Comparison of ENCODE assay signal across 34 mouse cellular contexts in the genomic region with DNA sequence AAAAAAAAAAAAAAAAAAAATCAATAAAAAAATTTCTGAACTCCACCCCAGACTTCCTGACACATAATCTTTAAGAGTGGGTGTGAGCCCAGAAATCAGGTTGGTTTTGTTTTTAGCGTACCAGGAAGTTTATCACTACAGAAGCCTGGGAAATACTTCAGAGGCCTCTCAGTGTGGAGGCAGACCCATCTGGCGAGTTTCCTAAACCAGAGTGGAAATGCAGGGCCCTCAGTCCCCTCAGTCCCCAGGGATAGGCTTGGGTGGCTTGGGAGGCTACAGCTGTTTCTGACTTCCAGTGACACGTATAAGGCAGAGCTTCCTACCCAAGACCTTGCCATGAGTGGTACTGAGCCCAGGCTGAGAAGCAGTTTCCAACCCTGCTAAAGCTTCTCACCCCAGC. TPM values are rescaled to one million over a fixed set of nuclear protein-coding genes. Genes with fewer than 3 reads are reported as not detected.
A peak's percentile ranks its signal among the peaks of the same experiment; 100 is the strongest.
DNase-seq lines count a peak whose midpoint lies in the region; ATAC-seq and TF ChIP-seq lines count a peak whose summit lies in the region.
"Had no signal": no experiment of that assay in that cellular context is flagged by ENCODE, and none has a peak within 500 bp of the region (broad histone marks: within the 10 kb centered on the region; RNA-seq: fewer than 3 reads in every experiment).

No protein-coding gene starts in this region.

- H3K9ac ChIP-seq in lung, postnatal 0 days (replicated peaks; ENCODE audit: low read depth) = no peak overlapping the region
- H3K9ac ChIP-seq: embryonic facial prominence, embryonic 15.5 days; hindbrain, embryonic 14.5 days; liver, embryonic 14.5 days; midbrain, embryonic 15.5 days; neural tube, embryonic 13.5 days had no signal

- no peak for TF ChIP-seq CTCF in gastrocnemius, adult 2 months (IDR thresholded peaks at IDR 0.05)
- no peak for TF ChIP-seq CTCF in lung, postnatal 0 days (IDR thresholded peaks at IDR 0.05)
- no peak for TF ChIP-seq CTCF in lung, adult 2 months (IDR thresholded peaks at IDR 0.05; ENCODE audit: insufficient read depth, low read length)

- WGBS in lung, postnatal 0 days = 33% methylated on average over 3 of the region's 3 CpGs
- WGBS in lung, adult 2 months = 53% methylated on average over 3 of the region's 3 CpGs

- no peak overlapping the region for H3K4me2 ChIP-seq in lung, postnatal 0 days (replicated peaks; ENCODE audit: low read depth, low read length)
- H3K4me2 ChIP-seq: embryonic facial prominence, embryonic 15.5 days; hindbrain, embryonic 14.5 days; midbrain, embryonic 15.5 days; neural tube, embryonic 13.5 days had no signal

- no peaks in the 10 kb centered on the region for H3K9me3 ChIP-seq in lung, postnatal 0 days (ENCODE audit: low read length)
- H3K9me3 ChIP-seq: embryonic facial prominence, embryonic 15.5 days; midbrain, embryonic 15.5 days; neural tube, embryonic 13.5 days had no signal

- H3K4me1 ChIP-seq in lung, postnatal 0 days (ENCODE audit: insufficient read depth, low read depth, low read length) = peaks cover 5% of the 10 kb centered on the region; the same call in 1 of the 2 replicates
- peaks cover 4% of the 10 kb centered on the region for H3K4me1 ChIP-seq in lung, adult 2 months (ENCODE audit: control insufficient read depth, insufficient read depth, low read length)

- peak overlapping the region; percentile 51; the same call in 1 of the 2 replicates for H3K27ac ChIP-seq in gastrocnemius, adult 2 months
- H3K27ac ChIP-seq in lung, postnatal 0 days (ENCODE audit: low read length) = peak overlapping the region; percentile 33
- H3K27ac ChIP-seq: embryonic facial prominence, embryonic 15.5 days; heart, adult 2 months; hindbrain, embryonic 14.5 days; liver, embryonic 14.5 days; macrophage; midbrain, embryonic 15.5 days; neural tube, embryonic 13.5 days had no signal

- H3K4me3 ChIP-seq in gastrocnemius, adult 2 months = no peak overlapping the region
- H3K4me3 ChIP-seq in lung, postnatal 0 days (ENCODE audit: low read depth, low read length) = no peak overlapping the region
- H3K4me3 ChIP-seq in lung, adult 2 months (replicated peaks; ENCODE audit: extremely low read depth, low read depth, low read length) = no peak overlapping the region
- H3K4me3 ChIP-seq: embryonic facial prominence, embryonic 15.5 days; heart, adult 2 months; midbrain, embryonic 15.5 days; myocyte; neural tube, embryonic 13.5 days had no signal

- no peak for ATAC-seq in lung, postnatal 0 days
- ATAC-seq: CD4-positive, CD25-positive, alpha-beta regulatory T cell, adult 4 months; forebrain, embryonic 14.5 days; inflammation-experienced regulatory T-cells, adult 6 months; midbrain, embryonic 15.5 days; Patski had no signal

- TF ChIP-seq POLR2A in lung, adult 2 months (IDR thresholded peaks at IDR 0.05; ENCODE audit: borderline replicate concordance, extremely low read depth, low read depth, low read length) = no peak

- no peaks in the 10 kb centered on the region for H3K36me3 ChIP-seq in lung, postnatal 0 days (ENCODE audit: insufficient read depth, low read length)
- H3K36me3 ChIP-seq: embryonic facial prominence, embryonic 15.5 days; midbrain, embryonic 15.5 days; neural tube, embryonic 13.5 days had no signal

- no peak for DNase-seq in gastrocnemius, adult 2 months
- DNase-seq in gastrocnemius, postnatal 36 days = no peak
- peak; percentile 72 for DNase-seq in lung, postnatal 0 days (ENCODE audit: low spot score)
- DNase-seq in lung, adult 2 months = no peak
- DNase-seq in lung, postnatal 4 days = peak; percentile 32 to 48
- DNase-seq in frontal cortex, adult 2 months (ENCODE audit: extremely low spot score in 1 of 2, low spot score in 1 of 2) = no peak
- no peak for DNase-seq in heart, postnatal 14 days
- DNase-seq: adrenal gland, adult 8-10 months; cerebellum, adult 2 months; gastrocnemius, postnatal 14 days; heart, adult 2 months; heart, postnatal 36 days; kidney, adult 9 months; kidney, postnatal 14 days; retina, postnatal 1 day; right cerebral cortex, postnatal 25 days had no signal

- intact Hi-C loops in gastrocnemius, adult 2 months (cut with DNase I) = no loop called here
- intact Hi-C loops in gastrocnemius, postnatal 36 days (cut with DNase I) = no loop called here
- intact Hi-C loops in heart, postnatal 14 days (cut with DNase I) = no loop called here

- H3K27me3 ChIP-seq in lung, postnatal 0 days (replicated peaks; ENCODE audit: insufficient read depth, low read length) = no peaks in the 10 kb centered on the region
- H3K27me3 ChIP-seq: midbrain, embryonic 15.5 days; Patski had no signal

- peak; percentile 35; the same call in 1 of the 2 replicates for TF ChIP-seq EP300 in lung, postnatal 0 days (IDR thresholded peaks at IDR 0.05)

RNA-seq across cellular contexts. Expression of gene Pcx, which starts 2.5 kb away (rescaled TPM):
- total RNA-seq in gastrocnemius, adult 2 months (2021) = 100 to 1,000 TPM in 1 of 2 experiments, 10 to 100 TPM in 1; 94.6 to 119 TPM
- 10 to 100 TPM; 62.5 to 63.4 TPM for total RNA-seq in gastrocnemius, postnatal 36 days (2021)
- polyA plus RNA-seq in lung, postnatal 0 days (2015; fragmentation: Nextera tagmentation; extraction: Ambion mirVana) = 38.6 and 40.9 TPM in 2 replicates
- polyA plus RNA-seq in lung, adult 2 months (2012; rRNA removed) = 52.7 and 62.6 TPM in 2 replicates
- 36.4 and 41.6 TPM in 2 replicates for polyA plus RNA-seq in frontal cortex, adult 2 months (2012; rRNA removed)
- total RNA-seq in heart, postnatal 14 days (2021) = 10 to 100 TPM in 1 of 2 experiments, 1 to 10 TPM in 1; 6.4 to 21.2 TPM

RNA-seq across cellular contexts. Expression of gene 2010003K11Rik, which starts 9.4 kb away (rescaled TPM):
- total RNA-seq in gastrocnemius, adult 2 months (2021) = not detected
- total RNA-seq in gastrocnemius, postnatal 36 days (2021) = not detected
- 0.12 and 0.20 TPM in 2 replicates for polyA plus RNA-seq in lung, postnatal 0 days (2015; fragmentation: Nextera tagmentation; extraction: Ambion mirVana)
- 0.23 and 0.82 TPM in 2 replicates for polyA plus RNA-seq in lung, adult 2 months (2012; rRNA removed)
- not detected in 2 replicates for polyA plus RNA-seq in frontal cortex, adult 2 months (2012; rRNA removed)
- under 1 TPM in 1 of 2 experiments, not detected in 1; 0.48 TPM for total RNA-seq in heart, postnatal 14 days (2021)
- total RNA-seq: ES-E14; gastrocnemius, postnatal 14 days; heart, adult 2 months; layer of hippocampus, adult 18-20 months; layer of hippocampus, postnatal 25 days had no signal
- polyA plus RNA-seq: CD4-positive, CD25-positive, alpha-beta regulatory T cell, adult 4 months; cerebellum, adult 2 months; embryonic facial prominence, embryonic 15.5 days; forebrain, embryonic 14.5 days; heart, embryonic 14.5 days; hindbrain, embryonic 14.5 days; inflammation-experienced regulatory T-cells, adult 6 months; limb, embryonic 11.5 days; macrophage; midbrain, embryonic 15.5 days; neural tube, embryonic 13.5 days; stomach, embryonic 14.5 days; thymus, postnatal 0 days had no signal

RNA-seq across cellular contexts. Expression of gene Syt12, which starts 30.5 kb away (rescaled TPM):
- 1 to 10 TPM; 6.8 to 7.6 TPM for total RNA-seq in gastrocnemius, adult 2 months (2021)
- total RNA-seq in gastrocnemius, postnatal 36 days (2021) = 1 to 10 TPM; 8.5 to 8.6 TPM
- polyA plus RNA-seq in lung, postnatal 0 days (2015; fragmentation: Nextera tagmentation; extraction: Ambion mirVana) = 1.0 and 1.3 TPM in 2 replicates
- polyA plus RNA-seq in lung, adult 2 months (2012; rRNA removed) = 0.82 and 2.3 TPM in 2 replicates
- polyA plus RNA-seq in frontal cortex, adult 2 months (2012; rRNA removed) = 20.5 TPM in 2 replicates
- total RNA-seq in heart, postnatal 14 days (2021) = 1 to 10 TPM; 1.8 to 5.0 TPM
- polyA plus RNA-seq: CD4-positive, CD25-positive, alpha-beta regulatory T cell, adult 4 months; macrophage had no signal

Comparison
In these comparisons a context has a peak if more than half of its experiments do, and no peak if none do; other contexts are left out.
1. DNase-seq: peak in lung, postnatal 0 days (single experiment) and lung, postnatal 4 days (2 of 2); none in gastrocnemius, adult 2 months (single experiment), gastrocnemius, postnatal 36 days (0 of 2), lung, adult 2 months (single experiment), frontal cortex, adult 2 months (0 of 2) and heart, postnatal 14 days (0 of 2).